Mouse (Mus musculus) E14TG2a.4 (cell line): ENCODE measurements around the gene Mrpl35.

Source experiments
- CTCF ChIP-seq: conservative IDR thresholded peaks from 2 replicates; pipeline ENCODE4 v1.5.1; 2014; ENCODE audit warnings: low read length
- NANOG ChIP-seq: IDR thresholded peaks from 2 replicates; pipeline ENCODE4 v1.6.1; 2014; ENCODE audit warnings: borderline replicate concordance, low read length, mixed read lengths

DNA sequence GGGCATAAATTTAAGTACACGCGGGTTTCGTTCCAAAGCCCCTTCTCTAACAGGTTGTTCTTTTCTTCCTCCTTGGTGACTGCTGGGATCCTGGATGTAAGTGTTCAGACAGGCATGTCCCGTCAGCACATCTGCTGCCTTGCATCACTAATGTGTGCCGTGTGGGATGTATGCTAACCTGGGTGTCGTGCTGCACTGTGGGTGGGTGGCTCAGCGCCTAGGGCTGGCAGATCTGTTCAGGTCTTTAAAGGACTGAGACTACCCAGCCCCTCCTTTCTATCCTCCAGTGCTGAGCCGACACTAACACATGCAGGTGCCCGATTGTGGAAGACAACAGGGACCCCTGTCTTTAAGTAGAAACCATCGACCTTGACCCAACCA is 25.1 kb downstream of the Mrpl35 start:
- TF ChIP-seq CTCF (no peak), NANOG (no peak)
